Mouse (Mus musculus): ENCODE data around the gene Clic1.
"Not testable (repeated sequence)": the region's sequence is repeated elsewhere in the genome, so short reads cannot be mapped to it uniquely, and the experiment has no call there.

Clic1 gene

GRCm38 (mm10) chr17:35021163-35021808, 28.5 kb upstream of the Clic1 start:
- peak; percentile 92 for DNase-seq

- no peak for DNase-seq
Measured at GRCm38 (mm10) chr17:35021842-35022477, 27.8 kb upstream of the Clic1 start.

- no peak for DNase-seq
Measured at GRCm38 (mm10) chr17:35022541-35023060, 27.2 kb upstream of the Clic1 start.

GRCm38 (mm10) chr17:35023221-35023620, 26.5 kb upstream of the Clic1 start:
- DNase-seq: no peak

GRCm38 (mm10) chr17:35023756-35024155, 26.0 kb upstream of the Clic1 start:
- DNase-seq: no peak

GRCm38 (mm10) chr17:35024261-35024660, 25.5 kb upstream of the Clic1 start:
- no peak for DNase-seq

GRCm38 (mm10) chr17:35024691-35025488, 24.9 kb upstream of the Clic1 start:
- no peak for DNase-seq

- no peak for DNase-seq
Measured at GRCm38 (mm10) chr17:35026206-35026605, 23.6 kb upstream of the Clic1 start.

GRCm38 (mm10) chr17:35027277-35028068, 22.3 kb upstream of the Clic1 start, which contains the start of gene Sapcd1:
TSS of gene Sapcd1 (minus strand) at chr17:35028016.
- DNase-seq: no peak

GRCm38 (mm10) chr17:35028315-35028714, 21.5 kb upstream of the Clic1 start:
- no peak for DNase-seq

GRCm38 (mm10) chr17:35029691-35030532, 19.9 kb upstream of the Clic1 start:
- DNase-seq: no peak

GRCm38 (mm10) chr17:35031272-35031671, 18.5 kb upstream of the Clic1 start:
- no peak for DNase-seq

- no peak for DNase-seq
Measured at GRCm38 (mm10) chr17:35031880-35032279, 17.9 kb upstream of the Clic1 start.

GRCm38 (mm10) chr17:35032323-35032870, 17.4 kb upstream of the Clic1 start:
- DNase-seq: no peak

- DNase-seq: not testable (repeated sequence)
Measured at GRCm38 (mm10) chr17:35033703-35034102, 16.1 kb upstream of the Clic1 start.

- DNase-seq: no peak
Measured at GRCm38 (mm10) chr17:35034896-35035295, 14.9 kb upstream of the Clic1 start.

GRCm38 (mm10) chr17:35039121-35039873, 10.5 kb upstream of the Clic1 start:
- DNase-seq: no peak

GRCm38 (mm10) chr17:35043794-35044193, 6.0 kb upstream of the Clic1 start:
- DNase-seq: no peak

- no peak for DNase-seq
Measured at GRCm38 (mm10) chr17:35044904-35045806, 4.6 kb upstream of the Clic1 start.

Data from cerebellum, adult 9-10 months (tissue).